Mouse (Mus musculus) embryonic stem cell, embryonic (primary cell): ENCODE results near the gene Rexo2.

ENCODE experiments used
- CTCF ChIA-PET, 4 experiments: fragments of 300-600 bp in 2 of 4; fragments of 350-600 bp in 2 of 4; sonication (Branson Sonifier 250); formaldehyde crosslinking; loops; one replicate each; lab custom pipeline; 2022; ENCODE audit warnings: inconsistent platforms in 2 of 4; lab: Charles Lee
- POLR2A ChIA-PET, 4 experiments: fragments of 300-600 bp in 2 of 4; fragments of 350-600 bp in 2 of 4; sonication (Branson Sonifier 250); formaldehyde crosslinking; loops; one replicate each; lab custom pipeline; 2022; ENCODE audit warnings: antibody characterized with exemption in 4 of 4, inconsistent platforms in 1 of 4; lab: Charles Lee

The Rexo2 gene

GRCm38 (mm10) chr9:48479838-48480410 is 499 bp downstream of the Rexo2 start:
- ChIA-PET CTCF (interaction anchor here in 2 of 4 experiments (0.6 to 0.8 kb wide), 3 partner anchors 15 to 1975 kb away, joined by 3 to 7 read pairs (median 5); partner anchors contain the start of genes Gm5617 (in 1 of the 2) and Rbm7 (in 1 of the 2)), POLR2A (interaction anchor here in 2 of 4 experiments (0.7 to 4.9 kb wide), 12 partner anchors 8 to 205 kb away, joined by 3 to 100 read pairs (median 5); partner anchors contain the start of genes Gm5617 (in 2 of the 2) and Rbm7 (in 2 of the 2))

GRCm38 (mm10) chr9:48478808-48479207 is 1.6 kb downstream of the Rexo2 start:
- ChIA-PET CTCF (no interaction called here), POLR2A (interaction anchor here in 2 of 4 experiments (0.6 to 4.9 kb wide), 3 partner anchors 14 to 242 kb away, joined by 3 to 100 read pairs (median 8); partner anchors contain the start of genes Gm5617 (in 2 of the 2) and Rbm7 (in 2 of the 2))

DNA sequence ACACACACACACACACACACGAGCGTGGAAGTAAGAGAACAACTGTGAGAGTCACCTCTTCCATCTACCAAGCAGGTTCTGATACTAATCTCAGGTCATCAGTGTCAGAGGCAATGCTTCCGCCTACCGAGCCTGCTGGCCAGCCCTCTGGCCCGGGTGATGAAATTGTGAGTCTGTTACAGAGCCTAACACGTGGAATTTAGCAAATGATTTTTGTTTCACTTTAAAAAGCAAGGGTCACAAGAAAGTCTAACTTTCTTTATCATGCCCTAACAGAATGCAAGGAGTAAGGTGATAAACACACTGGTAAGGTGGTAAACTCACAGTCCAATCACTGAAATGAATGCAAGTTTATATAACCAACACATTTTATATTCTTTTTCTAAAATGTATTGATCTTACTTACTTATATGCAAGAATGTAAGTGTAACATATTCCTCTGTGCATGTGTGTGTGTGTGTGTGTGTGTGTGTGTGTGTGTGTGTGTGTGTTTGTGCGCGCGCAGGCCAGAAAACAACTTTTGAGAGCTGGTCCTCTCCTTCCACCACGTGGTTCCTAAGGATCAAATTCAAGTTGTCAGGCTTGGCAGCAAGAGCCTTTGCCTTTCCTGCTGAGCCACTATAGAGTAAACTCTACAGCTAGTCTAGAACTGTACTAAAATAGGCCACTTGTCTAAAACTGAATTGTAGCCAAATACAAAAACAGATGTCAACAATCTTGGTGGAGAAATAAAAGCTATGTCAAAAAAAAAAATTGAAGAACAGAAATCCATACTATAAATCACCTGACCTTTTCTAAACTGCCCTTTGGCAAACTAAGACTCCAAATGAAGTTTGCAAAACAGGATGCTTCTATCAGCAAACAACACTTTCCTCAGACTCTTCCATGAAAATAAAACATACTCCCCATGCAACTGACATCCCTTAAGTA is 3.9 kb downstream of the Rexo2 start:
- ChIA-PET POLR2A (interaction anchor here in 1 of 4 experiments (0.7 to 1.5 kb wide), 3 partner anchors 9 to 99 kb away, joined by 3 to 4 read pairs (median 3); no protein-coding TSS in a partner anchor), CTCF (no interaction called here)

GRCm38 (mm10) chr9:48474367-48474766 is 6.1 kb downstream of the Rexo2 start:
- ChIA-PET CTCF (interaction anchor here in 3 of 4 experiments (1.0 to 1.3 kb wide), 3 partner anchors 7 to 21 kb away, joined by 3 to 4 read pairs (median 3); partner anchors contain the start of genes Gm5617 (in 1 of the 3) and Rbm7 (in 1 of the 3)), POLR2A (interaction anchor here in 3 of 4 experiments (0.7 to 1.7 kb wide), 11 partner anchors 11 to 372 kb away, joined by 3 to 14 read pairs (median 4); partner anchors contain the start of genes Gm5617 (in 3 of the 3) and Rbm7 (in 3 of the 3))

DNA sequence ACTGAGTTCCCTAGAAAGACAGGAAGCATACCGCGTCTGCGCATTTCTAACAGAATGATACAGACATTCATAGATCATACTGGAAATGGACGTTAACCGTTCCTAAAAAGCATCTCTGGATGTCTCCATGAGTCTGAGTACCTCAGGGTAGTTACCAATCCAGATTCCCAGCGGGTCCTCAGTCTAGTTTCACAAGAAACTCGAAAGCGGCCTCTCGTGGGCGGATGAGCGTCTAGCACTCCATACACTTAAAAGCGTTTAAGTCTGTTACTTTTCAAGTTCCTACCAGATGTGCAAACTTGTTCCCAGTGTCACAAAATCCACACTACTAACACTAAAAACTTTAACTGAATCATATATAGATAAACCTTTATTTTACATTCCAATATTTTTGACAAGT is 7.3 kb downstream of the Rexo2 start:
- CTCF ChIA-PET: interaction anchor here in 2 of 4 experiments (0.9 to 1.3 kb wide), 3 partner anchors 8 to 113 kb away, joined by 3 to 4 read pairs (median 3); no protein-coding TSS in a partner anchor
- POLR2A ChIA-PET: interaction anchor here in 3 of 4 experiments (1.0 to 2.8 kb wide), 7 partner anchors 7 to 23 kb away, joined by 3 to 17 read pairs (median 9); partner anchors contain the start of genes Gm5617 (in 3 of the 3), Rbm7 (in 3 of the 3) and Rexo2 (in 2 of the 3)

GRCm38 (mm10) chr9:48472441-48473025 is 7.9 kb downstream of the Rexo2 start:
- CTCF ChIA-PET: interaction anchor here in 2 of 4 experiments (0.6 to 1.3 kb wide), 6 partner anchors 9 to 146 kb away, joined by 3 to 4 read pairs (median 3); no protein-coding TSS in a partner anchor

DNA sequence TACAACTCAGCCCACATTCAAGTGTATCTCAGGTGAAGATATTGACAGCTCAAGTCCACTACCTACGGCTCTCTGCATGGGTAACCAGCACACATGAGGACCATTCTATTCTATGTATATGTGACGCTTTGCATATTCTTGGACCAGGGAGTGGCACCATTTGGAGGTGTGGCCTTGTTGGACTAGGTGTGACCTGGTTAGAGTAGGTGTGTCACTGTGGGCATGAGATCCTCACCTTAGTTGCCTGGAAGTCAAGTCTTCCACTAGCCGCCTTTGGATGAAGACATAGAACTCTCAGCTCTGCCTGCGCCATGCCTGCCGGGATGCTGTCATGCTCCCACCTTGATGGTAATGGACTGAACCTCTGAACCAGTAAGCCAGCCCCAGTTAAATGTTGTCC is 13.0 kb downstream of the Rexo2 start:
- CTCF ChIA-PET: interaction anchor here (0.6 to 3.4 kb wide), 18 partner anchors 8 to 880 kb away, joined by 3 to 25 read pairs (median 4); no protein-coding TSS in a partner anchor
- POLR2A ChIA-PET: interaction anchor here in 1 of 4 experiments (1.0 to 1.7 kb wide), 6 partner anchors 19 to 394 kb away, joined by 3 to 5 read pairs (median 3); no protein-coding TSS in a partner anchor

More at GRCm38 (mm10) chr9:48472441-48473025, 7.9 kb downstream of the Rexo2 start:
- POLR2A ChIA-PET: interaction anchor here (0.6 to 2.8 kb wide), 15 partner anchors 8 to 275 kb away, joined by 3 to 17 read pairs (median 4); partner anchors contain the start of genes Gm5617 (in 4 of the 4), Rbm7 (in 4 of the 4) and Rexo2 (in 2 of the 4)

- CTCF ChIA-PET: interaction anchor here (0.5 to 3.4 kb wide), 16 partner anchors 8 to 880 kb away, joined by 3 to 25 read pairs (median 4); no protein-coding TSS in a partner anchor
- POLR2A ChIA-PET: interaction anchor here in 1 of 4 experiments (0.6 to 1.7 kb wide), 6 partner anchors 19 to 922 kb away, joined by 3 to 5 read pairs (median 3); partner anchors contain the start of genes Gm5617 and Rbm7
Observed at GRCm38 (mm10) chr9:48466804-48467203, 13.6 kb downstream of the Rexo2 start.

DNA sequence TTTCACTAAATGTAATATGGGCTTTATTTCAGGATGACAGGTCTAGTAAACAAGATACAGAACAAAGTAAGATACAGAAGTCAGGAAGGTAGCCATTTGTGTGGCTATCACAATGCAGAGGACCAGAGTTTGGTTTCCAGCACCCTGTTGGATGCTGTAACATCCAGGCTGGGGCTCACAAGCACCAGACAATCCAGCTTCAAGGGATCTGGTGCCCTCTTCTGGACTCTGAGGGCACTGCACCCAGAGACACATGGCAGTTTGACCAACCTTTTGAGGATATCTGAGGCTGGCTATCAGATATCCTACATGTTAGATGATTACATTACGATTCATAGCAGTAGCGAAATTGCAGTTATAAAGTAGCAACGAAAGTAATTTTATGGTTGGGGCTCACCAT is 14.8 kb downstream of the Rexo2 start:
- POLR2A ChIA-PET: interaction anchor here in 2 of 4 experiments (0.6 to 1.7 kb wide), 5 partner anchors 16 to 132 kb away, joined by 3 to 5 read pairs (median 3); partner anchors contain the start of genes Gm5617 (in 2 of the 2) and Rbm7 (in 2 of the 2)
- CTCF ChIA-PET: interaction anchor here in 3 of 4 experiments (0.7 to 3.4 kb wide), 11 partner anchors 14 to 243 kb away, joined by 3 to 25 read pairs (median 3); no protein-coding TSS in a partner anchor

GRCm38 (mm10) chr9:48461545-48461944 is 18.9 kb downstream of the Rexo2 start:
- ChIA-PET CTCF (interaction anchor here in 2 of 4 experiments (1.3 kb wide), 2 partner anchors 13 to 195 kb away, joined by 3 to 4 read pairs; no protein-coding TSS in a partner anchor), POLR2A (no interaction called here)

DNA sequence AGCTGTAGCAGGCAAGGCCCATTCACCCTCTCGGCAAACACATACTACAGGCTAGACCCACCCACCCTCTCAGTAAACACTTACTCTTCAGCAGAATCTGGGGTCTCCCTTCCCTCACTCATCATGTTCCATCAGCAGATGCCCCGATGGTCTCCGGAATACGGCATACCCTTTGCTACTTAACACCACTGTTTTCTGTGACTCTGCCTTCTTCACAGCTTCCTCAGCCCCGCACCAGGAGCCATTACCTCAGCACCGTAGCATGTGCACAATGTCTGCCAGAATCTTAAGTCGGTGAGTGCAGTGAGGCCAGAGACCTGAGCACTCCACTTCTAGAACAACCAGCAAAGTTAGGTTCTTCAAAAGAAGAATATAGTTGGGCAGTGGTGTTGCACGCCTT is 19.7 kb downstream of the Rexo2 start:
- CTCF ChIA-PET: interaction anchor here in 3 of 4 experiments (0.7 to 1.3 kb wide), 4 partner anchors 14 to 288 kb away, joined by 3 to 4 read pairs (median 4); no protein-coding TSS in a partner anchor
- POLR2A ChIA-PET: interaction anchor here in 2 of 4 experiments (0.7 kb wide), 2 partner anchors 139 to 164 kb away, joined by 4 to 5 read pairs; no protein-coding TSS in a partner anchor

GRCm38 (mm10) chr9:48459391-48459790 is 21.0 kb downstream of the Rexo2 start:
- ChIA-PET CTCF (interaction anchor here (0.6 to 2.3 kb wide), 12 partner anchors 11 to 1096 kb away, joined by 3 to 13 read pairs (median 3); no protein-coding TSS in a partner anchor), POLR2A (interaction anchor here in 1 of 4 experiments (0.6 kb wide), 1 partner anchor 157 kb away, joined by 6 read pairs; no protein-coding TSS in a partner anchor)

DNA sequence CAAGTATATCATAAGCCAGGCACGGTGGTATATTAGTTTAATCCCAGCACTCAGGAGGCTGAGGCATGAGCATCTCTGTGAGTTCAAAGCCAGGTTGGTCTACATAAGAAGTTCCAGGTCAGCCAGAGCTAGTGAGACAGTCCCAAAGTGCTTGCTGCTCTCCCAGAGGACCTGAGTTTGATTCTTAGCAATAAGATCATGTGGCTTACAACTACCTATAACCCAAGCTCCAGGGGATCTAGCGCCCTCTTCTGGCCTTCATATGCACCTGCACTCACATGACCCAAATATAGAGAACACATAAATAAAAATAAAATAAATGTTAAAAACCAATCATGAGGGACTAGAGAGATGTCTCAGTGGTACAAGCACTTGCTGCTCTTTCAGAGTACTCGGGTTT is 21.5 kb downstream of the Rexo2 start:
- POLR2A ChIA-PET: interaction anchor here in 1 of 4 experiments (0.6 to 0.9 kb wide), 2 partner anchors 36 to 157 kb away, joined by 3 to 6 read pairs; partner anchors contain the start of genes Gm5617 and Rbm7
- CTCF ChIA-PET: interaction anchor here (0.6 to 2.3 kb wide), 13 partner anchors 9 to 437 kb away, joined by 3 to 13 read pairs (median 3); partner anchors contain the start of genes Gm5617 (in 1 of the 4) and Rbm7 (in 1 of the 4)

DNA sequence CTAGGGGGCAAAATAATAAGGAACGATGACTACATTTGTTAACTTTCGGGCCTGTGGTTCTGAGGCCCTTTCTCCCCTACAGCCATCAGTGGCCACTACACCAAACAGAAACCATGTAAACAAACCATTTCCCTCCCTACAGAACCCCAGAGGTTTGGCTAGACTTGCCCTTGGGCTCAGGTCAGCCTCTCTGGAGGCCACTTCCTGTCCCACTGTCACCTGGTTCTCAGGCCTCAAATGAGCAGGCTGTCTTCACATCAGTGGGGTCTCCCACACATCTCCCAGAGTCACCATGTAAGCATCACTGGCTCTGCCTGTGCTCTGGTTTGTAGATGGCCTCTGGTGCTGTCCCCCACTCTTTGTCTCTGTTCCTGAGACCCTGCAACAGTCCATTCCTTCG is 24.5 kb downstream of the Rexo2 start:
- ChIA-PET CTCF (no interaction called here), POLR2A (no interaction called here)

GRCm38 (mm10) chr9:48450066-48450465 is 30.4 kb downstream of the Rexo2 start:
- CTCF ChIA-PET: no interaction called here

GRCm38 (mm10) chr9:48447783-48448209 is 32.6 kb downstream of the Rexo2 start:
- ChIA-PET CTCF (interaction anchor here in 1 of 4 experiments (0.6 to 0.9 kb wide), 2 partner anchors 17 to 171 kb away, joined by 3 read pairs; no protein-coding TSS in a partner anchor), POLR2A (interaction anchor here in 1 of 4 experiments (1.3 kb wide), 1 partner anchor 19 kb away, joined by 3 read pairs; no protein-coding TSS in a partner anchor)

More at GRCm38 (mm10) chr9:48450066-48450465, 30.4 kb downstream of the Rexo2 start:
- POLR2A ChIA-PET: no interaction called here
